Comparison of ENCODE assay signal across 12 mouse cellular contexts in the genomic region with DNA sequence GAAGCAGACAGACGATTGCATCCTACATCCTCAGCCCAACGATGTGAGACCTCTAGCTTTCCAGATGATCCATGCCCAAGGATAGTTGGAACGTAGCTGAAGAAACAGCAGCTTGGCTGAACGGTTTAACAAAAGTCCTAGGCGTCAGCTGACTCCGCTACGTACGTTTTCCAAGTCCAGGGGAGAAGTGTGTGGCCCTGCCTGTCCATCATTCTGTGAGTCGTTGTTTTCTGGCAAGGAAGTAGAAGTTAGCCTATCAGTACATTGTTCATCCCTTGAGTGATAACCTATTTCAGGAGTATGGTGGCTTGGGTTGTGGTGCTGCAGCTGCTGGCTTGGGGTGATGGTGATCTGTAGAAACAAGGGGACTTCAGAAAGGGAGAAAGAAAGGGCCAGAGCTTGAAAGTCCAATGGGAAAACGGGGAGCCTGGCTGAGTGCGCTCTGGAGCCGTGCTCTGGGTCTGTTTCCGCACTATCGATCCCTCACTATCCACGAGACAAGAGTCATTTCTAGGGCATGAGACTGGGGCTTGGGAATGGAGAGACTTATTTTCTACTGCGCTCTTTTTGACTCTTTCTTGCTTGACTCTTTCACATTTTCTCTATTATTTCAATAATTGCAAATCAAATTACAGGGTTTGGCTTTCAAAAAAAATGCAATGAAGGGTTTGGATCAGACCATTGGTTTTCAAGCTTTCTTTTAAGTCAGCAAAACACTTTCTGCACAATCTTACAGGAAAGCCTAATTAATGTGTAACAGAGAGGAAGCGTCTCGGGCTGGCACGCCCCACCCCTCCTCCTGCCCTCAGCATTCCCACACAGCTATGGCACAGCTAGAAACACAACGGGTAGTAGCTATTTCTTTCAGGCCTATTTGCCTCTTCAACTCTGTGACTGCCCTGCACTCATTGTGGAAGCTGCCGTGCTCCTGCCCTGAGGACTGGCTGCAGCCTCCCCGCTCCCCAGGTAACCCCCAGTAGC.
DNase-seq lines count a peak whose midpoint lies in the region; ATAC-seq and TF ChIP-seq lines count a peak whose summit lies in the region.
"Had no signal": no experiment of that assay in that cellular context is flagged by ENCODE, and none has a peak within 500 bp of the region (broad histone marks: within the 10 kb centered on the region; RNA-seq: fewer than 3 reads in every experiment).

No protein-coding gene starts in this region.

- no peak overlapping the region for H3K4me3 ChIP-seq in intestine, embryonic 15.5 days (replicated peaks)
- no peak overlapping the region for H3K4me3 ChIP-seq in layer of hippocampus, adult 2 months
- H3K4me3 ChIP-seq in midbrain, embryonic 10.5 days, result no peak overlapping the region
- H3K4me3 ChIP-seq: heart, adult 2 months; megakaryocyte, embryonic 14.5 days; myocyte had no signal

- no peak overlapping the region for H3K9ac ChIP-seq in intestine, embryonic 15.5 days

- peak; percentile 70 for ATAC-seq in intestine, embryonic 15.5 days

- peak; percentile 92 for DNase-seq in heart, adult 11 months
- DNase-seq in heart, postnatal 4 days, result no peak
- DNase-seq in Muller cell, postnatal 12 days (ENCODE audit: inconsistent ontology term), result peak; percentile 64
- DNase-seq in kidney, postnatal 14 days, result peak; percentile 61
- DNase-seq in layer of hippocampus, adult 2 months (ENCODE audit: low spot score in 2 of 2), result no peak
- no peak for DNase-seq in spleen, postnatal 36 days (ENCODE audit: low spot score in 2 of 2)
- no peak for DNase-seq in midbrain, embryonic 10.5 days (ENCODE audit: low spot score)
- DNase-seq: cerebellum, adult 11-12 months; heart, adult 2 months had no signal

- no peaks in the 10 kb centered on the region for H3K27me3 ChIP-seq in intestine, embryonic 15.5 days (replicated peaks)
- H3K27me3 ChIP-seq in midbrain, embryonic 10.5 days (ENCODE audit: low read depth, poor library complexity, severe bottlenecking), result no peaks in the 10 kb centered on the region

- H3K4me2 ChIP-seq in intestine, embryonic 15.5 days (replicated peaks), result no peak overlapping the region

- H3K9me3 ChIP-seq in intestine, embryonic 15.5 days, result no peaks in the 10 kb centered on the region
- peaks cover 14% of the 10 kb centered on the region for H3K9me3 ChIP-seq in midbrain, embryonic 10.5 days (replicated peaks)

- WGBS in intestine, embryonic 15.5 days, result 71% methylated on average over 22 of the region's 22 CpGs
- 87% methylated on average over 22 of the region's 22 CpGs for WGBS in midbrain, embryonic 10.5 days

- H3K4me1 ChIP-seq in intestine, embryonic 15.5 days (replicated peaks), result no peaks in the 10 kb centered on the region
- peaks cover 8% of the 10 kb centered on the region for H3K4me1 ChIP-seq in midbrain, embryonic 10.5 days

- no peaks in the 10 kb centered on the region; the same call in 1 of the 2 replicates for H3K36me3 ChIP-seq in intestine, embryonic 15.5 days
- H3K36me3 ChIP-seq in midbrain, embryonic 10.5 days, result peaks cover 36% of the 10 kb centered on the region

- TF ChIP-seq CTCF in layer of hippocampus, adult 2 months (conservative IDR thresholded peaks at IDR 0.05), result no peak

- no peak overlapping the region; the same call in 1 of the 2 replicates for H3K27ac ChIP-seq in intestine, embryonic 15.5 days
- H3K27ac ChIP-seq in layer of hippocampus, adult 2 months, result no peak overlapping the region
- H3K27ac ChIP-seq in midbrain, embryonic 10.5 days (replicated peaks), result no peak overlapping the region
- H3K27ac ChIP-seq: heart, adult 2 months had no signal

Comparison
In these comparisons a context has a peak if more than half of its experiments do, and no peak if none do; other contexts are left out.
1. DNase-seq: peak in heart, adult 11 months (single experiment), Muller cell, postnatal 12 days (single experiment) and kidney, postnatal 14 days (single experiment); none in heart, postnatal 4 days (single experiment), layer of hippocampus, adult 2 months (0 of 2), spleen, postnatal 36 days (0 of 2) and midbrain, embryonic 10.5 days (single experiment).